Mouse (Mus musculus) heart, adult 2 months (tissue): ENCODE results near the gene 1700020A23Rik.

Experiments used
- CTCF ChIP-seq: fragments of 200-600 bp; IDR thresholded peaks from 2 replicates; pipeline ENCODE4 v1.8.1; 2022; ENCODE audit warnings: antibody characterized with exemption, mild to moderate bottlenecking, moderate library complexity
- EP300 ChIP-seq: fragments of 200-500 bp; IDR thresholded peaks from 2 replicates; pipeline ENCODE4 v1.6.1; 2011; ENCODE audit warnings: low read depth, low read length, control low read depth; ENCODE audit not compliant: insufficient read depth
- POLR2A ChIP-seq: fragments of 200-500 bp; IDR thresholded peaks from 2 replicates; pipeline ENCODE4 v1.6.1; 2011; ENCODE audit warnings: mild to moderate bottlenecking, low read depth, low read length, control low read depth; ENCODE audit not compliant: insufficient read depth

- TF ChIP-seq CTCF, result no peak
- peak; percentile 91 for TF ChIP-seq POLR2A
- TF ChIP-seq EP300, result no peak
Observed at GRCm38 (mm10) chr2:130449794-130450433, 44.9 kb downstream of the 1700020A23Rik start, which contains the start of gene Ptpra.
